Mouse (Mus musculus) brain, embryonic 18.5 days (tissue): ENCODE measurements around the gene Itga3.
"Not testable (repeated sequence)": the region's sequence is repeated elsewhere in the genome, so short reads cannot be mapped to it uniquely, and the experiment has no call there.

Experiments used
- DNase-seq: peaks from one replicate; pipeline ENCODE4 v3.0.0-alpha.2; 2012; ENCODE audit warnings: low read depth, low spot score

The Itga3 gene

DNA sequence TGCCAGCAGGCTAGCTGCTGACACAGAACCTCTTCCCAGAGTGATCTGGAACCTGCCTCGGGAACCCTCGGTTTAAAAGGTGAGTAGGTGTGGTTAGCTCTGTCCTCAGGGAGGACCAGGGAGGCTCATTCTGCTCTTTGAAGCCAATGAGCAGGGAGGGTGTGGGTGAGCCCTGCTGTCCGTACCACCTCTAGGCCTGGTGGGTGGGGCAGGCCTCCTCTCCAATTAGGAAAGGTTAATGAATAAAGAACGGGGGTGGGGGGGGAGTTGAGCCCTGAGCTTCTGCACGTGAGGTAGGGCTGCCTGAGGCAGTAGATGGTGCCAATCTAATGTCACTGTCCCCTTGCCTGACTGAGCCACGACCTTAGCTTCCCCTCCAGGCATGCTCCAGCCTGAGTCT is 43.7 kb downstream of the Itga3 start:
- DNase-seq = no peak

DNA sequence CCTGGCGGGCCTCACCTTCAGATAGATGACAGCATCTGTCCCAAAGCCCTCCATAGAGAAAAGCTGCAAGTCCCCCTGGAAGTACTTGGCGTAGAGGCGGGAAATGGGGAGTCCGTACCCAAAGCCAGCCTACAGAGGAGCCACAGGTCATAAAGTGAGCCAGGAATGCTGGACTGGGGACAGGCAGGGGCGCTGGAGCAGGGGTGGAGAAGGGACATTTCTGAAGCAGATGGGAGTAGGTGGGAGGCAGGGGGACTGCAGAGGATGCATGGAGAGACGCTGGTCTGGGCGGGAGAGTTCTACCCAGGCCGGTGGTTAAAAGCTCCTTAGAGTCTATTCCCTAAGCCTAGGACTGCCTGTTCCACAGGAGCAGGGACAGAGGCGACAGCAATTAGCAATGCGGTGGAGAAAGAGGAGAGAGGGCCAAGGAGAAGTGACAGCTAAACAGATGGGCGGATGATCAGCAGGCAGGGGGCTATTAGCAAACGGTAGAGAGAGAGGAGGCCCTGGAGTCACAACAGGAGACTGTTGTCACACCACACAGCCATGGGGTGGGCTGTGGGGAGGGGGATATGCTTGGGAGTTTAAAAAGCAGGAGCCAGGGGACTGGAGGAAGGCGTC is 48.6 kb downstream of the Itga3 start:
- DNase-seq = no peak

- no peak for DNase-seq
Observed at GRCm38 (mm10) chr11:95026849-95027248, 49.8 kb downstream of the Itga3 start.

GRCm38 (mm10) chr11:95026090-95026542 is 50.5 kb downstream of the Itga3 start:
- no peak for DNase-seq

- no peak for DNase-seq
Observed at GRCm38 (mm10) chr11:95025227-95026012, 51.2 kb downstream of the Itga3 start.

- DNase-seq = no peak
Observed at GRCm38 (mm10) chr11:95024439-95025184, 52.0 kb downstream of the Itga3 start.

GRCm38 (mm10) chr11:95023481-95023880 is 53.1 kb downstream of the Itga3 start:
- DNase-seq = no peak

GRCm38 (mm10) chr11:95022237-95022992 is 54.2 kb downstream of the Itga3 start:
- no peak for DNase-seq

GRCm38 (mm10) chr11:95015484-95015883 is 61.1 kb downstream of the Itga3 start:
- DNase-seq = no peak

- no peak for DNase-seq
Observed at GRCm38 (mm10) chr11:95012487-95012886, 64.1 kb downstream of the Itga3 start.

DNA sequence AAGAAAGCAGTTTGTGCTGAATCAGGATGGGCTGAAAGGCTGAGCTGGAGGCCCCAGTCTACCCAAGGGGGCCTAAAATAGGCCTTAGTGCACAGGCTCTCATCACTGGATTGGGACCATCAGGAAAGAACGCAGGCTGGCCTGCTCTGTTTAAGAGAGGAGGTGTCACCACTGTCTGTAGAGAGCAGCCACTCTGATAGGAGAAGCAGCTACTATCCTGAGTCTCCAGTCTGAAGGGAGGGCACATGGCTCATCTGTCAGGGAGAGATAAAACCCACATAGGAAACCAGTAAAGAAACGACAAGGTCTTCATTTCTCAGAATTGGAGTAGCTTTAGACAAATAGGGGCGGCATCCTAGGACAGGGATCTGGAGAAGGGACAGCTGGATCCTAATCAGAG is 64.5 kb downstream of the Itga3 start:
- no peak for DNase-seq

DNA sequence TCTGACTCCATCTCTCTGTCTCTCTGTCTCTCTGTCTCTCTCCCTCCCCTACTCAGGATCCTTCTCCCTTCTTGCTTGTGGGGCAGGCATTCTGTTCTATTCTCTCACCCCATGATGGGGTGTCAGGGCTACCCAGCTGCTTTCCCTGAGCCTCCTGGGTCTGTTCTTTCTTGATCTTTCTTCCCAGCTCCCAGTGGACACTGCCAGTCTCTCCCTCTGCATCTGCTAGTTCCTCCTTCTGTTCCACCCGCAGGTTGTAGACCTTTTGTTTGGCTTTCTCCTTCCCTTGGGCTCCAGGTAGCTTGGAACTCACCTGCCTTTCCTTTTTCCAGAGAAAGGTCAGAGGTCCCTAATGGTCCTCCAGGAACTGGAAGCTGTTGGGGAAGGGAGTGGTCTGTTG is 65.2 kb downstream of the Itga3 start:
- DNase-seq = no peak

DNA sequence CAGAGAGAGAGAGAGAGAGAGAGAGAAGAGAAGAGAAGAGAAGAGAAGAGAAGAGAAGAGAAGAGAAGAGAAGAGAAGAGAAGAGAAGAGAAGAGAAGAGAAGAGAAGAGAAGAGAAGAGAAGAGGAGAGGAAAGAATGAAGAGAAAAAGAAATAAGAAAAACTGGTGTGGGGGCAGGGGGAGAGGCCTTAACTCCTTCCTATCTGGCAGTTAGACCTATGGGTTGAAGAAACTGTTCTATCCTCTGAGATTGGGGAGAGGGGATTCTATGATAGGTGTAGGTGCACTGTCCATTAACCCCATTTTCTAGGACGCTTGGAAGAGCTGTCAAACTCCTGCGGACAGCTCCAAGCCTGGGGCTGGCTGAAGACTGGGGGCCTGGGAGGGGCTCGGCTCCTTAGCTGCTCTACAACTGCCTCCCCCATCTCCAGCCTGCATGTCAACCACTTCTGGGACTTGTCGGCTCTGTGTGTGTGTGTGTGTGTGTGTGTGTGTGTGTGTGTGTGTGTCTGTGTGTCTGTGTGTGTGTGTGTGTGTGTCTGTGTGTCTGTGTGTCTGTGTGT is 65.7 kb downstream of the Itga3 start:
- DNase-seq = not testable (repeated sequence)

GRCm38 (mm10) chr11:95010141-95010739 is 66.4 kb downstream of the Itga3 start:
- no peak for DNase-seq

GRCm38 (mm10) chr11:95009629-95010014 is 67.0 kb downstream of the Itga3 start, which contains the start of gene Samd14:
Gene Samd14, plus strand, starts transcription at chr11:95009879.
- DNase-seq = peak; percentile 73

- no peak for DNase-seq
Observed at GRCm38 (mm10) chr11:95008661-95009628, 67.7 kb downstream of the Itga3 start.

DNA sequence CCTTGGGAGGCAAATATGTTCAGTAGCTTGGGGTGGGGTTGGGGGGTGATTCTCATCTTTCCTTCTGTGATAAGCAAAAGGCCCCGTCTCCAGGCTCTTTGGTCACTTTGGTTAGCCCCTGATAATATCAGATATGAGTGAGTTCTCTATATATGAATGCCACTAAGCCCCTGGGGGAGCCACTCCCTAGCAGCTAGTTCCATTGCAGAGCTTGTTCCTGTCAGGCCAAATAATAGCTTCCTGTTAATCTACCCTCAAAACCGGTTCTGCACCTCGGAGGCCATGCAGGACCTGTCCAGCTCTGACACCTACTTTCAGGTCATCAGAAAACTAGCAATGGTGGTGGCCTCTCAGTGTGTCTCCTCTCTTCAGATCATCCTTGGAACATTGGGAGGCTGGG is 69.2 kb downstream of the Itga3 start:
- no peak for DNase-seq

GRCm38 (mm10) chr11:95006525-95007219 is 69.9 kb downstream of the Itga3 start:
- DNase-seq = peak; percentile 61

- no peak for DNase-seq
Observed at GRCm38 (mm10) chr11:95006038-95006437, 70.6 kb downstream of the Itga3 start.
